Mouse (Mus musculus) heart, embryonic 12.5 days (tissue): Measurements from ENCODE around the gene Klk1b1. TPM values are rescaled to one million over a fixed set of nuclear protein-coding genes. Genes with fewer than 3 reads are reported as not detected.
"Not testable (repeated sequence)": the region's sequence is repeated elsewhere in the genome, so short reads cannot be mapped to it uniquely, and the experiment has no call there.

Experiments used
- ATAC-seq: fragments of 200-750 bp; cut with Nextera tagmentation; 2 replicates; pipeline ENCODE4 v1.8.0; 2017; ENCODE audit warnings: moderate TSS enrichment, moderate library complexity; ENCODE audit not compliant: insufficient number of reproducible peaks, low FRiP score
- H3K27ac ChIP-seq: fragments of 300-500 bp; sonication (generic); 2 replicates; pipeline ENCODE4 v1.5.1; 2016; ENCODE audit warnings: mild to moderate bottlenecking, moderate library complexity; ENCODE audit not compliant: poor library complexity, severe bottlenecking
- H3K27me3 ChIP-seq: fragments of 300-500 bp; sonication (generic); replicated peaks from 2 replicates; pipeline ENCODE4 v1.6.1; 2016; ENCODE audit warnings: mild to moderate bottlenecking, moderate library complexity
- H3K36me3 ChIP-seq: fragments of 300-500 bp; sonication (generic); 2 replicates; pipeline ENCODE4 v1.6.1; 2016; ENCODE audit warnings: mild to moderate bottlenecking, moderate library complexity
- H3K4me1 ChIP-seq: fragments of 300-500 bp; sonication (generic); replicated peaks from 2 replicates; pipeline ENCODE4 v1.6.1; 2016; ENCODE audit warnings: mild to moderate bottlenecking
- H3K4me2 ChIP-seq: fragments of 300-500 bp; sonication (generic); 2 replicates; pipeline ENCODE4 v1.6.1; 2016; ENCODE audit warnings: mild to moderate bottlenecking, moderate library complexity
- H3K4me3 ChIP-seq: fragments of 300-500 bp; sonication (generic); 2 replicates; pipeline ENCODE4 v1.5.1; 2016; ENCODE audit warnings: mild to moderate bottlenecking
- H3K9ac ChIP-seq: fragments of 300-500 bp; sonication (generic); 2 replicates; pipeline ENCODE4 v1.6.1; 2016; ENCODE audit warnings: mild to moderate bottlenecking, moderate library complexity
- H3K9me3 ChIP-seq: fragments of 300-500 bp; sonication (generic); replicated peaks from 2 replicates; pipeline ENCODE4 v1.6.1; 2016; ENCODE audit warnings: mild to moderate bottlenecking, moderate library complexity
- WGBS: fragments of 180-500 bp; shearing (Covaris S2); methylation state at CpG from one replicate; pipeline ENCODE4 v1.1.7; 2016; 5-methylcytosine and 5-hydroxymethylcytosine counted together
- polyA plus RNA-seq: library from polyadenylated mRNA; unstranded; fragments of >200 nt; fragmentation: Nextera tagmentation; extraction: Ambion mirVana; gene quantifications from 2 replicates; pipeline ENCODE4 v1.2.1, GENCODE M21; 2016

The Klk1b1 gene
- polyA plus RNA-seq, 1 experiment from 2014 or later: not detected

GRCm38 (mm10) chr7:44004847-44005246 lies 38.3 kb downstream of the Klk1b1 start:
- H3K9ac ChIP-seq: no peak overlapping the region
- no peaks in the 10 kb centered on the region for H3K36me3 ChIP-seq
- no peak overlapping the region for H3K4me3 ChIP-seq
- H3K27me3 ChIP-seq: no peaks in the 10 kb centered on the region
- no peaks in the 10 kb centered on the region for H3K9me3 ChIP-seq
- no peak overlapping the region for H3K27ac ChIP-seq
- no peak overlapping the region for H3K4me2 ChIP-seq
- ATAC-seq: no peak
- no peaks in the 10 kb centered on the region for H3K4me1 ChIP-seq

DNA sequence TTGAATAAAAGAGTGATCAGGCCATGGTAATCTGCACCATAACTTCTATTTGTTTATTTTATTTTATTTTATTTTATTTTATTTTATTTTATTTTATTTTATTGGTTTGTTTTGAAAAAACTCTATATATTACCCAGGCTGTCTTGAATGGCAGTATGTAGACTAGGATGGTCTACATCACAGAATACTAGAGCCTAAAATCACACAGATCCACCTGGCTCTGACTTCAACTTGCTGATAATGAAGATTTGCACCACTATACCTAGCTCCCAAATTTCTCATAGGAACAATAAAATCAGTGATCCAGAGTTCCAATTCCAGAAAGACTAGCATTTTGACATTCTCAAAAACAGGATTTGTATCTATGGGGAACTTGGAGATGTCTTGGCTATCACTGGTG lies 45.3 kb downstream of the Klk1b1 start, which contains the start of gene Klk1b26:
TSS of gene Klk1b26 (plus strand) at position 301 of the 400 bp plus-strand sequence.
- not testable (repeated sequence) for H3K9ac ChIP-seq, H3K27ac ChIP-seq, H3K27me3 ChIP-seq, H3K9me3 ChIP-seq, H3K4me1 ChIP-seq, ATAC-seq, H3K4me2 ChIP-seq, H3K4me3 ChIP-seq, H3K36me3 ChIP-seq

- H3K4me3 ChIP-seq, H3K27me3 ChIP-seq, H3K36me3 ChIP-seq, H3K4me1 ChIP-seq, ATAC-seq, H3K27ac ChIP-seq, H3K9me3 ChIP-seq, H3K4me2 ChIP-seq, H3K9ac ChIP-seq: not testable (repeated sequence)
- 72% methylated on average over 6 of the region's 6 CpGs for WGBS
Observed at GRCm38 (mm10) chr7:44014666-44015065, 48.1 kb downstream of the Klk1b1 start.

DNA sequence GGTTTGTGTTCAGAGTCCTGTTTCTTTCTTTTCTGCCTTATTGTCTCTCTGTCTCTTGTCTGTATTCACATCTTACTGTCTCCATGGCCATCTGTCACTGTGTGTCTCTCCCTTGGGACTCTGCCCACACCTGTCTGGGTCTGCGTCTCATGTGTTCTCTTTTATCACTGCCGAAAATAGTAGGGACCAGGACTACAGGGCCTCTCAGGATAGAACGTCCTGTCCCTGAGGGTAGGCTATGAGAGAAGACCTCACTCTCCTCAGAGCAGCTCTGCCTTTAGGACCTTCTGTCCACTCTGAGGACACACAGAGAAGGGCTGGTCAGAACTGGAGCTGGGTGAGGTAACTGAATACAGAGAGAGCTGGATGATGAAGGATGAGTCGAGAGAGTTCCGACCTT lies 48.5 kb downstream of the Klk1b1 start:
- Histone ChIP-seq H3K9me3 (no peaks in the 10 kb centered on the region), H3K27ac (no peak overlapping the region), H3K27me3 (no peaks in the 10 kb centered on the region), H3K4me3 (no peak overlapping the region), H3K36me3 (no peaks in the 10 kb centered on the region), H3K4me2 (no peak overlapping the region), H3K4me1 (no peaks in the 10 kb centered on the region), H3K9ac (no peak overlapping the region)
- ATAC-seq: no peak
- 82% methylated on average over 5 of the region's 5 CpGs for WGBS

Other genes with a start within 250 kb of the Klk1b1 start
- gene Klk12, start 197.9 kb upstream of the Klk1b1 start, polyA plus RNA-seq: not detected in 2 replicates
- not detected in 2 replicates for gene Klk11, start 192.1 kb upstream of the Klk1b1 start, polyA plus RNA-seq
- 0.23 TPM in 1 of 2 replicates, not detected in the other for gene Klk10, start 185.7 kb upstream of the Klk1b1 start, polyA plus RNA-seq
- gene Klk9, start 174.9 kb upstream of the Klk1b1 start, polyA plus RNA-seq: not detected in 2 replicates
- 24.4 and 25.0 TPM in 2 replicates for gene Klk8, start 169.2 kb upstream of the Klk1b1 start, polyA plus RNA-seq
- gene Klk7, start 155.5 kb upstream of the Klk1b1 start, polyA plus RNA-seq: 0.26 TPM in 1 of 2 replicates, not detected in the other
- gene Klk6, start 142.3 kb upstream of the Klk1b1 start, polyA plus RNA-seq: not detected in 2 replicates
- not detected in 2 replicates for gene Klk5, start 124.8 kb upstream of the Klk1b1 start, polyA plus RNA-seq
- gene Klk4, start 85.6 kb upstream of the Klk1b1 start, polyA plus RNA-seq: 0.18 TPM in 1 of 2 replicates, not detected in the other
- gene Klk15, start 33.0 kb upstream of the Klk1b1 start, polyA plus RNA-seq: not detected in 2 replicates
- gene Klk1b8, start 16.1 kb upstream of the Klk1b1 start, polyA plus RNA-seq: not detected in 2 replicates
- not detected in 2 replicates for gene Klk1b9, start 9.3 kb downstream of the Klk1b1 start, polyA plus RNA-seq
- not detected in 2 replicates for gene Klk1b11, start 29.1 kb downstream of the Klk1b1 start, polyA plus RNA-seq
- not detected in 2 replicates for gene Klk1b26, start 45.4 kb downstream of the Klk1b1 start, polyA plus RNA-seq
- gene Klk1b27, start 85.5 kb downstream of the Klk1b1 start, polyA plus RNA-seq: not detected in 2 replicates
- not detected in 2 replicates for gene Klk1b21, start 135.6 kb downstream of the Klk1b1 start, polyA plus RNA-seq
- not detected in 2 replicates for gene Klk1b22, start 145.9 kb downstream of the Klk1b1 start, polyA plus RNA-seq
- gene Klk1b16, start 170.0 kb downstream of the Klk1b1 start, polyA plus RNA-seq: not detected in 2 replicates
- gene Klk1b24, start 221.5 kb downstream of the Klk1b1 start, polyA plus RNA-seq: not detected in 2 replicates
- not detected in 2 replicates for gene Klk1b3, start 231.4 kb downstream of the Klk1b1 start, polyA plus RNA-seq
- not detected in 2 replicates for gene Klk1b4, start 240.7 kb downstream of the Klk1b1 start, polyA plus RNA-seq
- gene Klk1b5, start 249.2 kb downstream of the Klk1b1 start, polyA plus RNA-seq: not detected in 2 replicates